Mouse (Mus musculus) retina, postnatal 1 day (tissue): ENCODE measurements at regions not wholly inside any gene's neighbourhood (a gene's known extent, or its start where the extent isn't known, plus 50 kb on each side); places are given as distances from the start of the nearest gene placed in this dataset.

ENCODE experiments used
- DNase-seq: peaks from one replicate; pipeline ENCODE4 v3.0.0-alpha.2; 2012

DNA sequence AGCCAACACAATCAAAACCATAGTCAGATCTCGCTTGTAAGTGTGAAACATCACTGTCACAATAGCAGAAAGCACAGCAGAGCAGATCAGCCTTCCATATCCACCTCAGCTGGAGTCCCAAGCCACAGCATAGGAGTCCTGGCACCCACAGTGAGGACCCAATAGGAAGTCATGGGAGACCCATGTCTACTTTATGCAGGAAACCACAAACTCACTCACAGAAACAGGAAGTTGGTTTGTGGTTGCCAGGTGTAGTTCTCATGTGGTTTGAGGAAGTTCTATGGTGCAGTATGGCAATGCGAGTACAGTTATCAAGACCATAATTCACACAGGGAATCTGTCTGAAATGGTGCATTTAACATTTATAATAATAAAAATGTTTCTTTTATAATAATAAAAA lies 77.6 kb upstream of the Kctd3 start:
- no peak for DNase-seq

GRCm38 (mm10) chr1:189081267-189081666 lies 73.6 kb upstream of the Kctd3 start:
- DNase-seq = no peak

DNA sequence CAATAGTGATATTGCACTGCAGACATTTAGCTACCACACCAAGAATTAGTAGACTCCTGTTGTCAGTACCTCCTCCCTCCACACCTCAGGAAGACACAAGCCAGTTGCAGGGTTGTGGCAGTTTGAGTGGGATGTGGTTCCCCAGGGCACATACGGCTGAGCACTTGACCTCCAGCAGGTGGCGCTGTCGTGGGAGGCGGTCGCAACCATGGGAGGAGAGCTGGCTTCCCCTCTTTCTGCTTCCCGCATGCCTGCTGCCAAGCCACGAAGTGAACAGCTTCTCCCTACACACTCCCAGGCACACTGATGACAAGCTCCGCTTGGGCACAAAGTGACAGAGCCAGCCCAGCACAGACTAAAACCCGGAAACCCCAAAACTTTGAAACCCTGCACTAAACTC lies 73.2 kb upstream of the Kctd3 start:
- DNase-seq = peak; percentile 74

- peak; percentile 80 for DNase-seq
These were observed 72.1 kb upstream of the Kctd3 start for GRCm38 (mm10) chr1:189079451-189080410.

GRCm38 (mm10) chr1:189077861-189078260 lies 70.2 kb upstream of the Kctd3 start:
- no peak for DNase-seq

DNA sequence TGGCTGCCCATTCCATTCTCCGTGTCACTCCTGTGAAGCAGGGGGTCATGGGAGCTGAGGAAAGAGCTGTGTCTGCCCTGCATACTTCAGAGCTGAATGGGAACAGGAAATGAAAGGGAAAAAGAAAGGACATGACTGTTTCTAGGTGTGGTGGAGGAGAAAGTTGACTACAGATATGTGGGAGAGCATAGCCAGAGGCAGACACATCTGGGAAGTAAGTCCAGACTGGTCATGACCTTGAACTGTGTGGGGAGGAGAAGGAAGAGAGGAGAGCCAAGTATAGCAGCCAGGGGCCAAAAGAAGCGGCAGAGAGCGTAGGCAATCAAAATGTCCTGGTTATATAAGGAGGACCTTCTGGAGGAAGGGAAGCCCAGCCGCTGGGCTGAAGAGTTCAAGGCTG lies 68.6 kb upstream of the Kctd3 start:
- DNase-seq = no peak

DNA sequence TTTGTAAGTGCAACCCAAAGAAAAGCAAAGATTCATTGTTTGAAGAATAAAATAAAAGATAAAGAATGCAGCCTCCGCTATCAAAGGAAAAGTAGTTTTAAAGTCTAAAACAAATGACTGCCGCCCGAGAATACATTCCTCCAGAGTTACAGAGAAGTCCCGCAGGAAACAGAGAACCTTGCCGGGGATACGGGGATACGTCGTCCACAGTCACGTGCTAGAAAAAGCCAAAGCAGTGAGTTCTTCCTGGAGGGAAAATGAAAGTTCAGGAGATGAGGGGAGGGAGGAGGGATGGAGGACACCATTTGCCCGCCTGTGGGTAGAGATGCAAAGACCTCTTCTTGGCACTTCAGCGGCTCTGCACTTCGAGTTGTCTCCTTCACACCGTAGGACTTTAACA lies 68.0 kb upstream of the Kctd3 start:
- DNase-seq = no peak

- DNase-seq = no peak
These were observed 64.9 kb upstream of the Kctd3 start for GRCm38 (mm10) chr1:189072516-189072915.

DNA sequence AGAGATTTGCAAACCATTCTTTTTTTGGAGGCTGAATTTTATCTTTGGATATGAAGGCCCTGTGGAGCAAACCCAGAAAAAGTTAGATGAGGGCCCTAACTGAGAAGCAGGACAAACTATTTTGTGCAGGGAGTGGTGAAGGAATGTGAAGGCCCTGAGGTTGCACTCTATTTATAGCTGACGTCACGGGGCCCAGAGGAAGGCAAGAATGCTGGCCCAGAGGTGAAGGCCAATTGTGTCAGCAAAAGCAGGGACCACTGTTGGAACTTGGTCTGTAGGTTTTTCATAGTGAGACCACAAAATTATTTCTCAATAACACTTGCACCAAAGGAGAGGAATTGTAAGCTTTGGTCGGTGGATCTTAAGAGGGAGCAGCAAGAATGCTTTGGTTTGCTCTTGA lies 60.6 kb upstream of the Kctd3 start:
- DNase-seq = no peak

DNA sequence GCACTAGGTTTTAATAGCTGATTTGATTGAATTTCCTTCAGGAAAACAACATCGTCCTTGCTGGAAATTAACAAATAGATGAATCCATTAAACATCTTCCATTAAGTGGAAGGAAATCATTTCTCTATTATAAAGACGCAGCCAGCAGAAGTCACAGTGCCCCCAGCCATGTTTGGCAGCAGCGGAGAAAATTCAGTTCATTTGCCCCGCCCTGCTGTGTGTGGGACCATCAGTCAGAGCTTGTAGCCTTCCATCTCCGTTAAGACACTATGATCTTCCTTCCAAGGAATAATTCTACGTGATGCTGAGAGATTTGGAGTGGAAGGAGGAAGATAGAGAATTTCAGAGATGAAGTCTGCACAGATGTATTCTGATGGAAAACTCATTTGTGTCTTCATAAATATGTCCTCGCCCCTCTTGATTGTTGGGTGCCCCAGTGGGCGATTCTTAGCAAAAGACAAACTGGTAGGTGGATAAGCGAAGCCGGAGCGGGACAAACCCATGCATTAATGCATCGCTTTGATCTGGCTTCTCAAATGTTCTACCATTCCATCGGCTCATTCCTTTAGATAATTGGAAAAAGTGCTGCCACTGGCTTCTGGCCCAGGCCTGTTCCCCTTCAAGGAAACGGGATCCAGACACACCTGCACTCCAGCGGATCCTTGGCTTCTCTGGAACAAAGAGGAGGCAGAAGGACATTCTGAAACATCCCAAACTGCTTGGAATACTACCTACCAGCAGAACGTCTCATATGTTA lies 59.7 kb upstream of the Kctd3 start:
- DNase-seq = peak; percentile 20

DNA sequence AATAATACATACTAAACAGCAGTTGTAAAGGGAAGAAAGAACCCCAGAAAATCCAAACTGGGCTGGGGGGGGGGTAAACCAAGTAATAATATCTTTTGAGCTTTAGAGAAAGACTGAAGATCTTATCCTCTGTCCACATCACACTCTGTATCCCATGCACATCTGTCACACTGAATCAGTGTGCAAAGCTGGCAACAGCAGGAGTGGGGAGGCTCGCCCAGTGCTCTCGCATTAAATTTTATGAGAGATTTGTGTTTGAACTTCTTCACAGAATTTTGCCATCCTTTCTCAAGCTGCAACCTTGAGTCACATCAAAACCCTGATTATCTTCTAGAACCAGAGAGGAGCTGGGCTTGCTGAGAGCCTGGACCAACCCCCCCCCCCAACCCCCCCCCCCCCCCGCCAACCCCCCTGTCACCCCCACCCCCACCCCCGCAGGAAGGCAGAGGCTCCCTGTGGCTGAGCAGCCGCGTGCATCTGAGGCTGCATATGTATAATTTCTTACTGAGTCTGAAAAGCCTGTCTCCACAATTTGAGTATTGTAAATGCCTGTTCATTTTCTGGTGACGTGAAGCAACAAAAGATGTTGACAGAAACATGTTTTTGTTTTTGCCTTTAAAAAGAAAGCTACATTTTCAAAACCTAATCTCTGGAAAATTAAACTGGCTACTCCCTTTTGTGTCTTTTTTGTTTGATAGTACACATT lies 59.0 kb upstream of the Kctd3 start:
- DNase-seq = peak; percentile 24

- DNase-seq = no peak
These were observed 57.7 kb upstream of the Kctd3 start for GRCm38 (mm10) chr1:189065152-189065910.

- DNase-seq = no peak
These were observed 57.0 kb upstream of the Kctd3 start for GRCm38 (mm10) chr1:189064629-189065028.

- no peak for DNase-seq
These were observed 56.1 kb upstream of the Kctd3 start for GRCm38 (mm10) chr1:189063699-189064098.

- DNase-seq = no peak
These were observed 55.6 kb upstream of the Kctd3 start for GRCm38 (mm10) chr1:189063209-189063608.
